Mouse (Mus musculus) megakaryocyte, embryonic 14.5 days (primary cell): Measurements from ENCODE around the gene Dlx6. TPM values are rescaled to one million over a fixed set of nuclear protein-coding genes. Genes with fewer than 3 reads are reported as not detected.

Source experiments
- H3K27me3 ChIP-seq: replicated peaks from 2 replicates; pipeline ENCODE3; 2012; ENCODE audit warnings: inconsistent platforms
- H3K36me3 ChIP-seq: replicated peaks from 2 replicates; pipeline ENCODE3; 2012; ENCODE audit warnings: low read length, inconsistent platforms, mixed read lengths
- H3K4me1 ChIP-seq: 2 replicates; pipeline ENCODE4 v1.6.1; 2012; ENCODE audit warnings: inconsistent platforms
- H3K4me3 ChIP-seq: replicated peaks from 2 replicates; pipeline ENCODE3; 2012; ENCODE audit warnings: moderate library complexity, mild to moderate bottlenecking, inconsistent platforms
- H3K9me3 ChIP-seq: 2 replicates; pipeline ENCODE4 v1.6.1; 2012; ENCODE audit warnings: inconsistent platforms
- FLI1 ChIP-seq: IDR thresholded peaks from 2 replicates; pipeline ENCODE4 v1.6.1; 2012; ENCODE audit warnings: low read length, inconsistent platforms, mixed read lengths
- GATA1 ChIP-seq: IDR thresholded peaks from 3 replicates; pipeline ENCODE4 v1.6.1; 2012; ENCODE audit warnings: mixed read lengths, low read length, inconsistent platforms, borderline replicate concordance
- polyA plus RNA-seq: library from polyadenylated mRNA; stranded (reverse); fragments of >175 nt; gene quantifications from 2 replicates; pipeline ENCODE4 v1.2.3, GENCODE M21; 2012; ENCODE audit warnings: low replicate concordance; ENCODE audit not compliant: insufficient read depth

The Dlx6 gene
- polyA plus RNA-seq, 1 experiment: not detected

DNA sequence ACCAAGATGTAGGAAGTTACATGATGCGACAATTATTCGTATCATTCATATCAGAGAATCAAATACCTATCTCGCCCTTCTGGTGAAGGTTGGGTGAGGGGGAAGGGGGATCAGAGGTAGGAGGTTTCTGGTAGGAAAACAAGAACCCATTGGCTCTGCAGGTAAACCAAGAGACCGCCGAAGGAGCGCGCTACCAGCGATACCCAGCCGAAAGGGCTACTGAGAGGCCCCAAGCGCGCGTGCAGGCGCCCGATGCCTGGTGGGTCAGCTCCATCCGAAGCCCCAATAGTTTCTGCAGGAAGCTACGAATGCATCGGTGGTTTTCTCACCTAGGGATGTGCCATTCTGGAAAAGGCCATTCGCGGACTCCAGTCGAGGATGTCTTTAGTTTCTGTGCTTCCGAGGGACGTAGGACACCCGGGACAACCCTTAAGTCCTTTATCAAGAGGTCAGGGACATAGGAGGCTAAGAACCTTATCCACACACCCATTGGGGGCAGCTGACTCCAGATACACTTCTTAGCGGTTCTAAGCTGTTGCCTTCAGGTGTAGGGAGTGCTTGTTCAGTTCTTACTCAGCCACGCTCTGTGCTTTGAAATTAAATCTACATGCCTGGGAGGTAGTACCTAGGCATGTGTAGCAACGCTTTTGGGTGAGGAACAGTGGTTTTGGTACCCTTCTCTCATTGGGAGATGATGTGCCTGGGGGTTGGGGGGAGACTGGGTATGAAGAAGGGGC is 12.6 kb upstream of the Dlx6 start:
- no peaks in the 10 kb centered on the region for H3K4me1 ChIP-seq
- no peaks in the 10 kb centered on the region for H3K36me3 ChIP-seq
- H3K4me3 ChIP-seq: no peak overlapping the region
- H3K27me3 ChIP-seq: peaks cover 78% of the 10 kb centered on the region
- TF ChIP-seq GATA1 (no peak), FLI1 (no peak)
- H3K9me3 ChIP-seq: peaks cover 12% of the 10 kb centered on the region

DNA sequence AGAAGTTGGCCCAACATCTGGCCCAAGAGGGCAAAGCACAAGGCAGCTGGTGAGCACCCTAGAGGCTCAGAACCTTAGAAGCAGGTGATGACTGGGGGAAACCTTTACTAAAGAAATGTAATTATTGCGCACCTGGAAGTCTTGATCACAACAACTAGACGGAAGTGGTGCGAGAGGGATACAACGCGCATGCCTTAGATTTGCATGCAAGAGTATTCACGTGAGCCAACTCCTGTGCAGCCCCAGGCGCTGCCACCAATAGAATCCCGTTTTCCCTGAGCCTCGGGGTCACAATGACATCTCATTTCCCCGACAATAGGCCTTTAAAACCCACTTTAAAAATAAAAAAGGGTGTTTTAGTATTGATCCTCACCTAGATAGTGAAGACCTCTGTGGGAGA is 12.0 kb upstream of the Dlx6 start:
- Histone ChIP-seq H3K4me3 (no peak overlapping the region), H3K27me3 (peaks cover 85% of the 10 kb centered on the region), H3K9me3 (peaks cover 12% of the 10 kb centered on the region), H3K4me1 (no peaks in the 10 kb centered on the region), H3K36me3 (no peaks in the 10 kb centered on the region)
- TF ChIP-seq GATA1 (no peak), FLI1 (no peak)

DNA sequence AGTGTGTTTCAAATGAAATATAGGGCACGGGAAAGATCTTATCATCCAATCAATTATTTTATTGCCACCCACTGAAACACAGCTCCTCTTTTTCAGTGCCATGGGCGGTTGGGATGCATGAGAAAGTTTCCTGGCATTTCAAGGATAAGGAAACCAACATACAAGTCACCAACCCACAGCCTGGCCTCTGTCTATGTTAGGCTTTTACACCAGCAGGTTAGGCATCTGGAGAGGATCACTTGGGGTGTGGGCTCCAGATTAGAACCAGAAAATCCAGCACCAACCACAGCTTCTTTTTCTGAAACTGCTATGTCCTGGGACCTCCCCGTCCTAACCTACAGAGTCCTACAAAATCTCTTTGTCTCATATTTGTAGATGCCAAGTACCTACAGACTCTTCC is 10.2 kb upstream of the Dlx6 start:
- H3K36me3 ChIP-seq: no peaks in the 10 kb centered on the region
- H3K9me3 ChIP-seq: peaks cover 12% of the 10 kb centered on the region
- no peak for TF ChIP-seq GATA1
- TF ChIP-seq FLI1: no peak
- peaks cover 93% of the 10 kb centered on the region for H3K27me3 ChIP-seq
- H3K4me1 ChIP-seq: no peaks in the 10 kb centered on the region; the same call in 1 of the 2 replicates
- no peak overlapping the region for H3K4me3 ChIP-seq

DNA sequence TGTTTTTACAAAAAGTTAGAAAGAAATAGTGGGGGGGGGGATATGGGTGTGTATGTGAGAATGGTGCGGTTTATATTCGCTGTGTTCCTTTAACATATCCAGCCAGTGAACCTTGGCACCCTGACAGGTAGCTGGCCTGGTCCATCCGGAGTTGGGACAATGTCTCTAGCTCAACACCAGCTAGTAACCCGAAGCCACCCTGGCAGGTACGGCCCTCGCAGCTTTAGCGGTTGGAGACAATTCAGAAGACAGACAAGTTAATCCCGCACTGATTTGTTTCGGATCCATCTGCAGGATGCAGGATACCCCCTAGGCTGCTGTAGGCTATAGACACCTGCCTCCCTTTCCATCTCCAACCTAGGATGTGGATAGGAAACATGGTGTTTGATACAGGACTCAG is 9.0 kb upstream of the Dlx6 start:
- peaks cover 94% of the 10 kb centered on the region for H3K27me3 ChIP-seq
- H3K4me1 ChIP-seq: no peaks in the 10 kb centered on the region; the same call in 1 of the 2 replicates
- H3K4me3 ChIP-seq: no peak overlapping the region
- TF ChIP-seq GATA1 (no peak), FLI1 (no peak)
- peaks cover 12% of the 10 kb centered on the region for H3K9me3 ChIP-seq
- no peaks in the 10 kb centered on the region for H3K36me3 ChIP-seq

DNA sequence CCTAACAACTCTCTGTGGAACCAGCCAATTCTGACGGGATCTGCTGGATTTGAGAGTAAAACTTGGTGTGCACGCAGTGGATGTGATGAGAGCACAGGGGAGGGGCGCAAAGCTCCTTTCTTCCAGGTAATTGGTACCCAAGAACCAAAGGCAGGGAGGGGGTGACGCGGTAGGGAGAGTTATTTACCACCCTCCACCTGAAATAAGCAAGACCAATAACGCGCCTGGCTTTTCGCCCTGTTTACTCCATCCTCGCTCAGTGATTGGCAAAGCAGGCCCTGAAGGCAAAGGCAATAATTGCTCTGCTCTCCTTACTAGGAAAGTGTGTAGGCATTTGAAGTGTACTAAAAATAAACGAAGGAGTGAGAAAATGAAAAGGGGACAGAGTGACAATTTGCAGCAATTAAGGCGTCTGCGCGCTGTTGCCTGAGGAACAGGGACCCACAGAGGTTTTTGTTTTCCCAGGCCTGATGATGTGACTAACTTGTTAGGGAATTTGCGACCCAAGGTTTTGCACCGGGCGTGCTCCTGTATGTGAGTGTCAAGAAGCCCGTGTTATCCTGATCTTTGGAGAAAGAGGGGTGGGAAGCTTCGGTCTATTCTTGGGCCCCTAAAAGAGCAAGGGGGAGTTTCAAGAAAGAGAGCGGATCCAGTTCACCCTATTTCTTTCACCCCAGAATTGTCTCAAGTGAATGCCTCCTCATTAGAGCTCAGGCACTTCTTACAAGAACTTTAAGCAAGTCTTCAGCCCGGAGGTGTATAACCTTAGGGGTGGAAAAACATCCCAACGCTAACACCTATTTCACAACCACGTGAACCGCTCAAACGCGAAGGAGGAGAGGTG is 8.0 kb upstream of the Dlx6 start:
- Histone ChIP-seq H3K9me3 (peaks cover 12% of the 10 kb centered on the region), H3K36me3 (no peaks in the 10 kb centered on the region), H3K27me3 (peaks cover 96% of the 10 kb centered on the region), H3K4me1 (peaks cover 8% of the 10 kb centered on the region), H3K4me3 (no peak overlapping the region)
- no peak for TF ChIP-seq FLI1
- TF ChIP-seq GATA1: no peak

DNA sequence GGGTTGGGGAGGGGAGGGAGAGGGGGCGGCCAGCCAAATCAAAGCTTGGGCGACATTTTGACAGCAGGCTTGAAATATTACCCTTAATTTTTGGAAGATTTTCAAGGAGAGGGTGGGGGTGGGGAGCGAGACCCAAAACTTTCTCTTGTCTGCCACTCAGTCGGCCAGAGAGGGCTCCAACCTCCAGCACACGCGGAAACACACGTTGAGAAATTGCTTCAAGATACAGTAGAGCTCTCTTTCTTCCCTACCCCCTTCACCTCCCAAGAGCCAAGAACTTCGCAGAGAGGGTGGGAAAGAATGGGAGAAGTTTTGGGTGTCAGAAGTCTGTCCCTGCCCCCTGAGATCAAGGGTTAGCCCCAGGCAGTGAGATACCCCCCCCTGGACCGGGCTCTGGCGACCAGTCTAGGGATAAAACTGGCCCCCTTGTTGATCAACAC is 7.4 kb upstream of the Dlx6 start:
- H3K4me1 ChIP-seq: peaks cover 14% of the 10 kb centered on the region
- TF ChIP-seq FLI1 (no peak), GATA1 (no peak)
- H3K27me3 ChIP-seq: peaks cover 96% of the 10 kb centered on the region

DNA sequence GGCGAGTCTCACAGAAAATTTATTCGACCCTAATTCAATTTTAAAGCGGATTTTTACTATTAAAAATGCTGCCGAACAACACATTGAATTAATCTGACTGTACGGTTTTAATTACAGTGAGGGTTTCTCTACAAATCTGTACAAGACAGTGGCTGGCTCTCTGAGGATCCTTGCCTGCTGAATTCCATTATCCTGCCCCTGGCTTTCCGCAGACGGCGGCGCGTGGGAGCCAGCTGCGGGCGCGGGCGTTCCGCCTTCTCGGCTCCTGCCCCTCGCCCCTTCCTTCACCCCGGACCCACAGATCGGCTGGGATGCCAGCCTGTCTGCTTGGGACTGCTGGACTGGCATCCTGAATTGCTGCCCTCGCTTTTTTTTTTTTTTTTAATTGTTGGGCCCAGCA is 6.8 kb upstream of the Dlx6 start:
- TF ChIP-seq FLI1 (no peak), GATA1 (no peak)
- Histone ChIP-seq H3K4me3 (no peak overlapping the region), H3K4me1 (peaks cover 20% of the 10 kb centered on the region), H3K9me3 (peaks cover 4% of the 10 kb centered on the region; the same call in 1 of the 2 replicates), H3K27me3 (peaks cover 96% of the 10 kb centered on the region), H3K36me3 (no peaks in the 10 kb centered on the region)

More for the DNA sequence above, 7.4 kb upstream of the Dlx6 start:
- H3K9me3 ChIP-seq: peaks cover 7% of the 10 kb centered on the region
- H3K4me3 ChIP-seq: no peak overlapping the region
- no peaks in the 10 kb centered on the region for H3K36me3 ChIP-seq

DNA sequence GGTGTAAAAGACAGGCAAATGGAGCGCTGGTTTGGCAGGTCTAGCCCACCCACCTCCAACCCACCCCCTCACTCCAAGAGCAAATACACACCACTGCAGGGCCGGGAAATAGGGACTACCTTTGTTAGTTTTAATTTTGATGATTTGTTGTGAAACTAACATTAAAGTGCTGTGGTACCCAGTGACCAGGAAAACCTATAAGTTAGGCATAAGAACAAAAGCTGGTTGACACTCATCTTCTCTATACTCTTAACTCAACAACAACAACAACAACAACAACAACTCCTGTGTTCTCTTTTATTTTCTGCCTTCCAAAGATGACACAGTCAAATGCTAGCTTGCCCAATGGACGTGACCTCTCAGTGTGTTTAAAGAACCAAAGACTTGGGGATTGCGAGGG is 6.3 kb upstream of the Dlx6 start:
- H3K9me3 ChIP-seq: peaks cover 2% of the 10 kb centered on the region; the same call in 1 of the 2 replicates
- peaks cover 96% of the 10 kb centered on the region for H3K27me3 ChIP-seq
- TF ChIP-seq FLI1 (no peak), GATA1 (no peak)

DNA sequence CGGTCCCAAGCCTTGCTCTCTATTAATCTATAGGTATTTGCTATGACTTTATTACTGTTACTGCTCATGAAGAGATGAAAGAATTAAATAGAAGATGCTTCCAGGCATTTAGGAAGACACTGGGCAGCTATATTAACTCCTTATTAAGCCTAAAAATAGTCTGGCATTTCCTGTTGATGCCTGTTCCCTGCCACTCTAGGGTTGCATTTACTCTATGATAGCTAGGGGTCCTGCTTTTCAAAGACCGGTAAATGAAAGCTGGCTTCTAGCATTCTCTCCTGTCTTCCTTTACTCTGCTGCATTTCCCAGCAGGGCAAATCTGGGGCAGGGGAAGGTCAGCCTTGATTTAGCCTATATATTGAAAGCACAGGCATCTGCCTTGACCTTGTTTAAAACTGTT is 5.4 kb upstream of the Dlx6 start:
- Histone ChIP-seq H3K36me3 (no peaks in the 10 kb centered on the region), H3K4me3 (no peak overlapping the region), H3K9me3 (no peaks in the 10 kb centered on the region; the same call in 1 of the 2 replicates), H3K4me1 (peaks cover 30% of the 10 kb centered on the region), H3K27me3 (peaks cover 96% of the 10 kb centered on the region)
- TF ChIP-seq GATA1 (no peak), FLI1 (no peak)

More for the DNA sequence above, 6.3 kb upstream of the Dlx6 start:
- Histone ChIP-seq H3K36me3 (no peaks in the 10 kb centered on the region), H3K4me3 (no peak overlapping the region), H3K4me1 (peaks cover 22% of the 10 kb centered on the region)

DNA sequence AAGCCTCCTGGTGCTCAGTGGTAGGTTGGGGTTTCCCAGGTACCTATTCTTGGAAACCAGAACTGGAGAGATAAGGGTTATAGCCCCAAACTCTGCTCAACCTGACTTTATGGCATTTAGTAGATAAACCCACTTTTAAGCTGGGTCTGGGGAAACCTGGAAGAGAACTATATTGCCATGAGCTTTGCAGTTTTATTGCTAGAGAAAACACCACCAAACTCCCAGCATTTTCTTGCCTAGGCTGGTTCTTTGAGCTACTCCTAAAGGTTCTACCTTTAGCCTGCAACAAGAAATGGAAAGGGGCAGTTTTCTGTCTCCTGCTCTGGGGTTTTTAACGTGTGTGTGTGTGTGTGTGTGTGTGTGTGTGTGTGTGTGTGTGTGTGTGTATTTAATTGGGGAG is 4.6 kb upstream of the Dlx6 start:
- Histone ChIP-seq H3K4me3 (no peak overlapping the region), H3K36me3 (no peaks in the 10 kb centered on the region), H3K27me3 (peaks cover 95% of the 10 kb centered on the region), H3K9me3 (no peaks in the 10 kb centered on the region; the same call in 1 of the 2 replicates), H3K4me1 (peaks cover 38% of the 10 kb centered on the region)
- TF ChIP-seq FLI1: no peak
- TF ChIP-seq GATA1: no peak
